Mouse (Mus musculus): ENCODE measurements at regions not wholly inside any gene's neighbourhood (a gene's known extent, or its start where the extent isn't known, plus 50 kb on each side); places are given as distances from the start of the nearest gene placed in this dataset.
"Not testable (repeated sequence)": the region's sequence is repeated elsewhere in the genome, so short reads cannot be mapped to it uniquely, and the experiment has no call there.

DNA sequence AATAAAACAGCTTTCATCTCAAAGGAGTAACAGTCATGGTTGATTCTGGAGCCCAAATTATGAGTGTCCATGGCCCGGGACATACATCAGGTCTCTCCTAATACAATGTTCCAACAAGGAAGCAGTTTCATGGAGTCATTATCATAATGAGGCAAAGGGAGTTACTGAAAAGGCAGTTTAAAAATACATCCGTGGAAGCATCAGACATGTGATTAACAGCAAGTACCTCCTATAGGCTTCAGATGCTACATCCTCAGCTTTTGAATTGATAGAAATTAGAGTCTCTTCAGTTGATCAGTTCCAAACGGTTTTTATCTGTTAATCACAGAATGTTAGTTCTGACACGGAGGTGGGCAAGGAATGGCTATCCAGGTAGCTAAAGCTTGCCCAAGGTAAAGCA lies 110.5 kb downstream of the Rchy1 start:
- TF ChIP-seq HCFC1 (IDR thresholded peaks at IDR 0.05; ENCODE audit: borderline replicate concordance, insufficient read depth, low read length) (no peak), ZC3H11A (IDR thresholded peaks at IDR 0.05; ENCODE audit: borderline replicate concordance, low read depth, low read length) (no peak), CHD2 (IDR thresholded peaks at IDR 0.05; ENCODE audit: low read depth, low read length) (no peak), ZNF384 (IDR thresholded peaks at IDR 0.05; ENCODE audit: low read depth, low read length) (no peak), MAFK (IDR thresholded peaks at IDR 0.05; ENCODE audit: insufficient read depth, low read depth, low read length) (no peak)

DNA sequence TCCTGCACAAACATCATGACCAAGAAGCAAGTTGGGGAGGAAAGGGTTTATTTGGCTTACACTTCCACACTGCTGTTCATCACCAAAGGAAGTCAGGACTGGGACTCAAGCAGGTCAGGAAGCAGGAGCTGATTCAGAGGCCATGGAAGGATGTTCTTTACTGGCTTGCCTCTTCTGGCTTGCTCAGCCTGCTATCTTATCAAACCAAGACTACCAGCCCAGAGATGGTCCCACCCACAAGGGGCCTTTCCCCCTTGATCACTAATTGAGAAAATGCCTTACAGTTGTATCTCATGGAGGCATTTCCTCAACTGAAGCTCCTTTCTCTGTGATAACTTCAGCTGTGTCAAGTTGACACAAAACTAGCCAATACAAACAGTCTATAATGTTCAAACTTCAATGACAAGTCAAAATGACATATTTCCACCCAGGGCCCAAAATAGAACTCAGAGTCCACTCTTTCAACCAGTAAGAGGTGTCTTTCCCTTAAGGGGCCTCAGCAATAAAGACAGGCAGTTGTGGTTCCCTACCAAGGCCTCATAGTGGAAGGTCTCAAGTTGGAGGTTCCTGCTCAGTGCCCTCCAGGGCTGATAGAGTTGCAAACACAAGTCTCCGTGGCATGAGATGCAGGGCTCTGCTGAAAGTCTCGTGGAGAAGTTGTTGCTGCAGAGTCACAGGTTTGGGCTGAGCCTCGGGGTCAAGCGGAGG lies 111.9 kb downstream of the Rchy1 start:
- H3K9ac ChIP-seq (ENCODE audit: insufficient read depth, low read depth, low read length, poor library complexity, severe bottlenecking); DNase-seq (ENCODE audit: low read depth, low spot score); H3K4me1 ChIP-seq (ENCODE audit: control insufficient read depth in 2 of 2, insufficient read depth in 2 of 2, low read length in 2 of 2, poor library complexity in 1 of 2); in situ Hi-C loops (cut with MboI; ENCODE audit: low sequenced_read_pairs in 2 of 2, unreplicated experiment in 2 of 2); H3K36me3 ChIP-seq (ENCODE audit: control insufficient read depth, insufficient read depth, low read length, poor library complexity, severe bottlenecking); H3K27ac ChIP-seq (ENCODE audit: insufficient read depth, low read depth, low read length, poor library complexity, severe bottlenecking); H3K4me3 ChIP-seq (ENCODE audit: insufficient read depth in 1 of 2, low read depth in 1 of 2, low read length in 2 of 2, poor library complexity in 1 of 2, severe bottlenecking in 1 of 2); H3K9me3 ChIP-seq (ENCODE audit: control insufficient read depth, insufficient read depth, low read depth, low read length): not testable (repeated sequence)

More for the DNA sequence above, 110.5 kb downstream of the Rchy1 start:
- Histone ChIP-seq H3K36me3 (ENCODE audit: control insufficient read depth, insufficient read depth, low read length, poor library complexity, severe bottlenecking) (no peaks in the 10 kb centered on the region), H3K4me3 (ENCODE audit: insufficient read depth in 1 of 2, low read depth in 1 of 2, low read length in 2 of 2, poor library complexity in 1 of 2, severe bottlenecking in 1 of 2) (no peak overlapping the region), H3K4me1 (ENCODE audit: control insufficient read depth in 2 of 2, insufficient read depth in 2 of 2, low read length in 2 of 2, poor library complexity in 1 of 2) (no peaks in the 10 kb centered on the region), H3K27ac (ENCODE audit: insufficient read depth, low read depth, low read length, poor library complexity, severe bottlenecking) (no peak overlapping the region), H3K9ac (ENCODE audit: insufficient read depth, low read depth, low read length, poor library complexity, severe bottlenecking) (no peak overlapping the region), H3K9me3 (ENCODE audit: control insufficient read depth, insufficient read depth, low read depth, low read length) (no peaks in the 10 kb centered on the region)
- DNase-seq (ENCODE audit: low read depth, low spot score) = no peak
- in situ Hi-C loops (cut with MboI; ENCODE audit: low sequenced_read_pairs in 2 of 2, unreplicated experiment in 2 of 2) = no loop called here

DNA sequence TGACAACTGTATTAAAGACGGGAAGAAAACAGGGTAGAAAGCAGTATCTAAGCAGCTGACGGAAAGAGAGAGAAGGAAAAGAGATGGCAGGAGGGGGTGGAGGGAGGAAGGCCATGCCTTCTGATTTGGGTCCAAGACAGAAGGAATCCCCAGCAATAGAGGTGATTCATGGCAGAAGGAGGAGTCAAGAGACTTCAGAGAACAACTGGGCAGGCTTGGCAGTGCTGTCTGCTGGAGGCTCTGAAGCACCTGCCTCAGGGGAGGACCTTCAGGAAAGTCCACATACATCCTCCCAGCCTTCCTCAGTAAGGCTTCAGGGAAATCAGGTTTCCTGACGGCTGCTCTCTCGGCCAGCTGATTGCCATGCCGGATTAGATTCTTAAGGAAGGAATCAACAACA lies 112.4 kb downstream of the Rchy1 start:
- Histone ChIP-seq H3K9me3 (ENCODE audit: control insufficient read depth, insufficient read depth, low read depth, low read length) (no peaks in the 10 kb centered on the region), H3K4me3 (ENCODE audit: insufficient read depth in 1 of 2, low read depth in 1 of 2, low read length in 2 of 2, poor library complexity in 1 of 2, severe bottlenecking in 1 of 2) (no peak overlapping the region), H3K36me3 (ENCODE audit: control insufficient read depth, insufficient read depth, low read length, poor library complexity, severe bottlenecking) (no peaks in the 10 kb centered on the region), H3K9ac (ENCODE audit: insufficient read depth, low read depth, low read length, poor library complexity, severe bottlenecking) (no peak overlapping the region), H3K4me1 (ENCODE audit: control insufficient read depth in 2 of 2, insufficient read depth in 2 of 2, low read length in 2 of 2, poor library complexity in 1 of 2) (no peaks in the 10 kb centered on the region), H3K27ac (ENCODE audit: insufficient read depth, low read depth, low read length, poor library complexity, severe bottlenecking) (no peak overlapping the region)
- no peak for DNase-seq (ENCODE audit: low read depth, low spot score)
- in situ Hi-C loops (cut with MboI; ENCODE audit: low sequenced_read_pairs in 2 of 2, unreplicated experiment in 2 of 2) = no loop called here
- TF ChIP-seq CHD2 (IDR thresholded peaks at IDR 0.05; ENCODE audit: low read depth, low read length) (no peak), ZNF384 (IDR thresholded peaks at IDR 0.05; ENCODE audit: low read depth, low read length) (no peak), HCFC1 (IDR thresholded peaks at IDR 0.05; ENCODE audit: borderline replicate concordance, insufficient read depth, low read length) (no peak), MAFK (IDR thresholded peaks at IDR 0.05; ENCODE audit: insufficient read depth, low read depth, low read length) (no peak), ZC3H11A (IDR thresholded peaks at IDR 0.05; ENCODE audit: borderline replicate concordance, low read depth, low read length) (no peak)

DNA sequence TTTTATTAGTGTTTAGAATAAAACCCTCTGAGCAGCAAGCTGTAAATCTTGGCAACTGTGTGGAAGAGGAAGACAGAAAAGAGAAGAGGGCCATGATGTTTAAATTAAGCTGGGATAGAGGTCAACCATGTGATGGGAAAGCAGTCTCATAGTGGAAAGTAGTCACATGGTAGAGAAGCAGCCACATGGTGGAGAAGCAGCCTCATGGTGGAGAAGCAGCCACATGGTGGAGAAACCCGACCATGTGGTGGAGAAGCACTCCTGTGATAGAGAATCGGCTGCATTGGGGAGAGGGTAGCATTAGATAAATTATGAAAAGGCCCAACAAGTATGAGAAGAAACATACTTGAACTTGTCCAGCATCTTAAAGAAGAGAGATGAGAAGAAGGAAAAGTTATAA lies 113.3 kb downstream of the Rchy1 start:
- DNase-seq (ENCODE audit: low read depth, low spot score) = no peak
- H3K27ac ChIP-seq (ENCODE audit: insufficient read depth, low read depth, low read length, poor library complexity, severe bottlenecking) = no peak overlapping the region
- H3K4me3 ChIP-seq (ENCODE audit: insufficient read depth in 1 of 2, low read depth in 1 of 2, low read length in 2 of 2, poor library complexity in 1 of 2, severe bottlenecking in 1 of 2) = no peak overlapping the region
- TF ChIP-seq ZNF384 (IDR thresholded peaks at IDR 0.05; ENCODE audit: low read depth, low read length) = no peak
- TF ChIP-seq ZC3H11A (IDR thresholded peaks at IDR 0.05; ENCODE audit: borderline replicate concordance, low read depth, low read length) = no peak
- no peak for TF ChIP-seq CHD2 (IDR thresholded peaks at IDR 0.05; ENCODE audit: low read depth, low read length)
- TF ChIP-seq MAFK (IDR thresholded peaks at IDR 0.05; ENCODE audit: insufficient read depth, low read depth, low read length) = no peak
- no peak for TF ChIP-seq HCFC1 (IDR thresholded peaks at IDR 0.05; ENCODE audit: borderline replicate concordance, insufficient read depth, low read length)
- H3K4me1 ChIP-seq (ENCODE audit: control insufficient read depth in 2 of 2, insufficient read depth in 2 of 2, low read length in 2 of 2, poor library complexity in 1 of 2) = no peaks in the 10 kb centered on the region
- in situ Hi-C loops (cut with MboI; ENCODE audit: low sequenced_read_pairs in 2 of 2, unreplicated experiment in 2 of 2) = no loop called here
- no peaks in the 10 kb centered on the region for H3K36me3 ChIP-seq (ENCODE audit: control insufficient read depth, insufficient read depth, low read length, poor library complexity, severe bottlenecking)
- no peak overlapping the region for H3K9ac ChIP-seq (ENCODE audit: insufficient read depth, low read depth, low read length, poor library complexity, severe bottlenecking)
- no peaks in the 10 kb centered on the region for H3K9me3 ChIP-seq (ENCODE audit: control insufficient read depth, insufficient read depth, low read depth, low read length)

DNA sequence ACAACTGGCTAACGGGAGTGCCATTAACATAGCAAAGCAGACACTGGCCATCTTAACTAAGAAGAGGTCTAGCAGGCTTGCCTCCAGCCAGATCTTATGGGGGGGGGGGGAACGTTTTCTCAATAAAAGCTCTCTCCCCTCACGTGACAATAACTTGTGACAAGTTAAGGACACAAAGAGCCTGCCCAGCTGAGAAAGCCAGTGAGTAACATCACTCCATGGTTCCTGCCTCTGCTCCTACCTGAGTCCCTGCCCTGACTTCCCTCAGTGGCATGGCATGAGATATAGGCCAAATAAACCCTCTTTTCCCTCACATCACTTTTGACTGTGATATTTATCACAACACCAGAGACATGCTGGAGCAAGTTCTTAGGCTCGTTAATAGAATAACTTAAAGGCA lies 113.8 kb downstream of the Rchy1 start:
- DNase-seq (ENCODE audit: low read depth, low spot score) = no peak
- H3K36me3 ChIP-seq (ENCODE audit: control insufficient read depth, insufficient read depth, low read length, poor library complexity, severe bottlenecking) = no peaks in the 10 kb centered on the region
- H3K27ac ChIP-seq (ENCODE audit: insufficient read depth, low read depth, low read length, poor library complexity, severe bottlenecking) = no peak overlapping the region
- no peak overlapping the region for H3K4me3 ChIP-seq (ENCODE audit: insufficient read depth in 1 of 2, low read depth in 1 of 2, low read length in 2 of 2, poor library complexity in 1 of 2, severe bottlenecking in 1 of 2)
- in situ Hi-C loops (cut with MboI; ENCODE audit: low sequenced_read_pairs in 2 of 2, unreplicated experiment in 2 of 2) = no loop called here
- no peaks in the 10 kb centered on the region for H3K4me1 ChIP-seq (ENCODE audit: control insufficient read depth in 2 of 2, insufficient read depth in 2 of 2, low read length in 2 of 2, poor library complexity in 1 of 2)
- TF ChIP-seq CHD2 (IDR thresholded peaks at IDR 0.05; ENCODE audit: low read depth, low read length) (no peak), ZNF384 (IDR thresholded peaks at IDR 0.05; ENCODE audit: low read depth, low read length) (no peak), MAFK (IDR thresholded peaks at IDR 0.05; ENCODE audit: insufficient read depth, low read depth, low read length) (no peak), ZC3H11A (IDR thresholded peaks at IDR 0.05; ENCODE audit: borderline replicate concordance, low read depth, low read length) (no peak), HCFC1 (IDR thresholded peaks at IDR 0.05; ENCODE audit: borderline replicate concordance, insufficient read depth, low read length) (no peak)
- no peak overlapping the region for H3K9ac ChIP-seq (ENCODE audit: insufficient read depth, low read depth, low read length, poor library complexity, severe bottlenecking)
- no peaks in the 10 kb centered on the region for H3K9me3 ChIP-seq (ENCODE audit: control insufficient read depth, insufficient read depth, low read depth, low read length)
